Mouse (Mus musculus): ENCODE data around the gene Ank3. TPM values are rescaled to one million over a fixed set of nuclear protein-coding genes. Genes with fewer than 3 reads are reported as not detected.

The Ank3 gene
- total and polyA plus RNA-seq, 2 experiments from 2014 or later, result 60.1 to 239 TPM

DNA sequence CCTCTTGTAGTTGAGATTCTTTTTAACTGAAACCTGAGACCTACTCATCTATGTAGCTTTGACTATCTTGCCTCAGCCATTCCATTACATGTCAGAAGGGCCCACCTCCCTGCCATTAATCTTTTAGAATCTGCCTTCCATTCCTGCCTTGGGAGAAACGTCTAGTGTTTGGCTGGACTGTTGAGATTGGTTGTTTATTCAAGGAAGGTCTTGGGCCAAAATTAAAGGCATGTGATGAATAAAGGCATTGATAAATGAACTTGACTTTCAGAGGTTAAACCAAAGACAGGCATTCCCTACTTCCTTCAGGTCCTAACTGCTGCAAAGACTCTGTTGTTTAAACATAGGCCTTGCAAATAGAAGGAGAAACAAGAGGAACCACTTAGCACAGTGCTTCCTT lies 271.9 kb downstream of the Ank3 start:
- Histone ChIP-seq H3K9me3 (ENCODE audit: low read length) (no peaks in the 10 kb centered on the region), H3K27me3 (ENCODE audit: insufficient read depth, low read length) (no peaks in the 10 kb centered on the region), H3K4me2 (ENCODE audit: low read depth, low read length) (no peak overlapping the region), H3K4me3 (ENCODE audit: low read length) (no peak overlapping the region), H3K27ac (no peak overlapping the region), H3K4me1 (ENCODE audit: insufficient read depth, low read length) (no peaks in the 10 kb centered on the region), H3K36me3 (ENCODE audit: insufficient read depth, low read length) (no peaks in the 10 kb centered on the region), H3K9ac (replicated peaks; ENCODE audit: low read length) (no peak overlapping the region)
- WGBS, result 53% methylated on average over 1 of the region's 1 CpGs
- TF ChIP-seq CTCF (IDR thresholded peaks at IDR 0.05; ENCODE audit: low read depth), result no peak
- DNase-seq (ENCODE audit: low spot score), result no peak
- no peak for ATAC-seq

DNA sequence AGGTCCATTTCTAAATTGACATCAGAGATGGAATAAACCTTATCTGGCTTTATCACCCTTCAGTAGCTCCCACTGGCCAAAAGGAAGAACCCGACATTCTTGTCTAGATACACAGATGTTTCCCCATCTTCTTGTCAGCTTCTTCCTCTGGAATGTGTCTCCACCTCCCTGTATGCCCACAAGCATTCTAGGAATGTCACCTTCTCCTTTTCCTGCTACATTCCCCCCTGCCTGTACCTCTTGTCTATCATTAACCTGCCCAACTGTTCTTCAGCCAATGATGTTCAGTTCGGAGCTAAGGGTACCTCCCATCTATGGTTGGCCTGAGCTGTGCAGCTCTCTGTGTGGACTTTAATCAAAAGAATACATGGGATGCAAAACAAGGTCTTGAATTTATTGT lies 272.4 kb downstream of the Ank3 start:
- Histone ChIP-seq H3K4me1 (ENCODE audit: insufficient read depth, low read length) (no peaks in the 10 kb centered on the region), H3K9me3 (ENCODE audit: low read length) (no peaks in the 10 kb centered on the region), H3K27me3 (ENCODE audit: insufficient read depth, low read length) (no peaks in the 10 kb centered on the region), H3K9ac (replicated peaks; ENCODE audit: low read length) (no peak overlapping the region), H3K4me2 (ENCODE audit: low read depth, low read length) (no peak overlapping the region), H3K4me3 (ENCODE audit: low read length) (no peak overlapping the region), H3K27ac (no peak overlapping the region), H3K36me3 (ENCODE audit: insufficient read depth, low read length) (no peaks in the 10 kb centered on the region)
- 86% methylated on average over 2 of the region's 2 CpGs for WGBS
- no peak for DNase-seq (ENCODE audit: low spot score)
- ATAC-seq, result no peak
- no peak for TF ChIP-seq CTCF (IDR thresholded peaks at IDR 0.05; ENCODE audit: low read depth)

DNA sequence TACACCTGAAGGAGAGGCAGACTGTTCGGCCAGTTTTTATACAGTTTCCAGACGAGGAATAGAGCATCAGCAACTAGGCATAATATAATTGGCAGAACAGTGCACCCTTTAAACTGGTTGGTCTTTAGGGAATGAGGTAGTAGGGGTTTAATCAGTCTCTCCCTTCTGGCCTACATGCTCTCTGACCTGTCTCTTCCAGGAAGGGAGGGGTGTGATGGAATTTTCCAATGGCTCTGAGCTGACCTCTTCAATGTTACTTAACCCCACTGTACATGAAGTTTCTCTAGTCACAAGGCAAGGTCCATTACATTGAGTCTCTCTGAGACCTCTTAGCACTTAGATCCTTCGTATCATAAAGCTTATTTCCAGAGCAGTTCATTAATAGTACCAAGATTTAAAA lies 272.9 kb downstream of the Ank3 start:
- Histone ChIP-seq H3K27me3 (ENCODE audit: insufficient read depth, low read length) (no peaks in the 10 kb centered on the region), H3K9me3 (ENCODE audit: low read length) (no peaks in the 10 kb centered on the region), H3K9ac (replicated peaks; ENCODE audit: low read length) (no peak overlapping the region), H3K36me3 (ENCODE audit: insufficient read depth, low read length) (no peaks in the 10 kb centered on the region), H3K4me2 (ENCODE audit: low read depth, low read length) (no peak overlapping the region), H3K4me1 (ENCODE audit: insufficient read depth, low read length) (no peaks in the 10 kb centered on the region), H3K4me3 (ENCODE audit: low read length) (no peak overlapping the region), H3K27ac (no peak overlapping the region)
- WGBS, result 73% methylated on average over 3 of the region's 3 CpGs
- no peak for ATAC-seq
- no peak for TF ChIP-seq CTCF (IDR thresholded peaks at IDR 0.05; ENCODE audit: low read depth)
- DNase-seq (ENCODE audit: low spot score), result no peak

DNA sequence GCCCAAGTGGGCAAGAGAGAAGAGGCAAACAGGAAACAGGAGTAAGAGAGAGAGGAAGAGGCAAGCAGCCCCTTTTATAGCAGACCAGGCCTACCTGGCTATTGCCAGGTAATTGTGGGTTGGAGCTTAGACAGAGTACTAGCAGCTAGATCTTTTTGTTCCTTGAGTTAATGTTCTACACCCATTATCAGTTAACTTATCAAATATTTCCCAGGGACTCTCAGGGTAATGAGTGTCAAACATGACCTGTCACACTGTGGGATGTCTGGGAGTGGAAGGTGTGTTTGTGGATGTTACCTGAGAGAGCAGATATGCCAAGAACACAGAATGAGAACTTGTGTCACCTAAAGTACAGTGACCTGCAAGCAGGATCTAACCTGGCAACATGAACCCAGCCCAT lies 274.0 kb downstream of the Ank3 start:
- H3K4me1 ChIP-seq (ENCODE audit: insufficient read depth, low read length), result no peaks in the 10 kb centered on the region
- H3K4me3 ChIP-seq (ENCODE audit: low read length), result no peak overlapping the region
- H3K9ac ChIP-seq (replicated peaks; ENCODE audit: low read length), result no peak overlapping the region
- no peaks in the 10 kb centered on the region for H3K27me3 ChIP-seq (ENCODE audit: insufficient read depth, low read length)
- TF ChIP-seq CTCF (IDR thresholded peaks at IDR 0.05; ENCODE audit: low read depth), result no peak
- H3K27ac ChIP-seq, result no peak overlapping the region
- no peaks in the 10 kb centered on the region for H3K9me3 ChIP-seq (ENCODE audit: low read length)
- no peak overlapping the region for H3K4me2 ChIP-seq (ENCODE audit: low read depth, low read length)
- ATAC-seq (no peak), DNase-seq (ENCODE audit: low spot score) (no peak)
- no peaks in the 10 kb centered on the region for H3K36me3 ChIP-seq (ENCODE audit: insufficient read depth, low read length)

DNA sequence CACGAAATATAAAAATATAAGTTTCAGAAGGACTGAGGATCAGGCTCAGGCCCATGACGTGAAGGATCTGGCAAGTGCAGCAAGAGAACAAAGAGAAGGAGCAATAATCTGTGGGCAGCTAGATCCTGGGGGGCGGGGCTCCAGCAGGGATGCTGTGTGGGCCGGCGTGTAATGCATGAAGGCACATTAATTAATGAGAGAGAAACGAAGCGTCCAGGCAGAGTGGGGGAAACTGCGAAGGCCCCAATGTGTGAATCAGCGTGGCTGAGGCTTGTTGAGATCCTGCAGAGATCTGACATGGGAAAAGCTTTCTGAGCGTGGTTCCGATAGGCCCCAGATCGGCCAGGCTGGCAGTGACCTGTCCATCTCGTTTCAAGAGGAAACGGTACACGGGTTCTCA lies 279.7 kb downstream of the Ank3 start:
- WGBS, result 49% methylated on average over 15 of the region's 15 CpGs
- H3K4me1 ChIP-seq (ENCODE audit: insufficient read depth, low read length), result no peaks in the 10 kb centered on the region
- ATAC-seq, result peak; percentile 66
- no peak overlapping the region for H3K9ac ChIP-seq (replicated peaks; ENCODE audit: low read length)
- no peaks in the 10 kb centered on the region for H3K9me3 ChIP-seq (ENCODE audit: low read length)
- H3K27me3 ChIP-seq (ENCODE audit: insufficient read depth, low read length), result no peaks in the 10 kb centered on the region
- peak; percentile 50 for DNase-seq (ENCODE audit: low spot score)
- no peak overlapping the region for H3K4me2 ChIP-seq (ENCODE audit: low read depth, low read length)
- H3K27ac ChIP-seq, result no peak overlapping the region
- no peaks in the 10 kb centered on the region for H3K36me3 ChIP-seq (ENCODE audit: insufficient read depth, low read length)
- H3K4me3 ChIP-seq (ENCODE audit: low read length), result no peak overlapping the region
- TF ChIP-seq CTCF (IDR thresholded peaks at IDR 0.05; ENCODE audit: low read depth), result no peak

DNA sequence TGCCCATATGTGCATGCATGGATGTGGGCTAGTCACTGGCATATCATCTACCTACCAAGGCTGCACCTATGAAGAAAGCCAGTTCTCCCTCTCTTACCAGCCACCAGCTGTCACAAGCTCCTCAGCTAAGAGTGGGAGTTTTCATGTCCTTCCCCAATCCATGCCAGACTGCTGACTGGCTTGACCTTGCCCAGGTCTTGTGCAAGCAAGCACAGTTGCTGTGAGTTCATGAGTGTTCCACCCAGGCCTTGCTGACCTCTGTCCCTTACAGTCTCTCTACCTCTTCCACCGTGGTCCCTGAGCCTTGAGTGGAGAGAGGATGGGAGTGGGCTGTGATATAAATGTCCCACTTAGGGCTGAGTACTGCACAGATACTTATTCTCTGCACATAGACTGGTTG lies 287.8 kb downstream of the Ank3 start:
- 82% methylated on average over 1 of the region's 1 CpGs for WGBS
- no peak overlapping the region for H3K9ac ChIP-seq (replicated peaks; ENCODE audit: low read length)
- no peak for TF ChIP-seq CTCF (IDR thresholded peaks at IDR 0.05; ENCODE audit: low read depth)
- no peak overlapping the region for H3K27ac ChIP-seq
- H3K4me3 ChIP-seq (ENCODE audit: low read length), result no peak overlapping the region
- H3K4me1 ChIP-seq (ENCODE audit: insufficient read depth, low read length), result peaks cover 10% of the 10 kb centered on the region
- 0 out of 2 replicates have a peak, but pooled peaks cover 6% of the 10 kb centered on the region for H3K9me3 ChIP-seq (ENCODE audit: low read length)
- no peaks in the 10 kb centered on the region for H3K27me3 ChIP-seq (ENCODE audit: insufficient read depth, low read length)
- DNase-seq (ENCODE audit: low spot score) (no peak), ATAC-seq (no peak)
- no peak overlapping the region for H3K4me2 ChIP-seq (ENCODE audit: low read depth, low read length)
- H3K36me3 ChIP-seq (ENCODE audit: insufficient read depth, low read length), result no peaks in the 10 kb centered on the region

DNA sequence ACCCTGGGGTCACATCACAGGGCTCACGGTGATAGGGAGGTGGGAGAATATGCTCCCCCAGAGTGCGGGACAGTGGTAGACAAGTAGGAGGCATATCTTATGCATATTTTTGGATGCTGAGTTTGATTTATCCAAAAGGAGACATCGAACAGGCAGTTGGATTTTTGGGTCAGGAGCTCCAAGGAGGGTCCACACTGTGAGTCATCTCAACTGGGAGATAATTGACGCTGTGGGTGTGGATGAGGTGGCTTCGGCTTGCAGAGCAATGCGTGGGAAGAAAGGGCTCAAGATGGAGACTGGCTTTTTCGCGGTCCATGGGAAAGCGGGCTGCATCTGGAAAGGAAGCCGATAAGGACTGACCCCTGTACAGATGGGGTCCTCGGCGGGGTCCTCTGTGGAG lies 290.5 kb downstream of the Ank3 start:
- 0 out of 2 replicates have a peak, but pooled peaks cover 5% of the 10 kb centered on the region for H3K9me3 ChIP-seq (ENCODE audit: low read length)
- no peaks in the 10 kb centered on the region for H3K36me3 ChIP-seq (ENCODE audit: insufficient read depth, low read length)
- no peak for TF ChIP-seq CTCF (IDR thresholded peaks at IDR 0.05; ENCODE audit: low read depth)
- H3K4me2 ChIP-seq (ENCODE audit: low read depth, low read length), result no peak overlapping the region
- no peak for ATAC-seq
- peaks cover 10% of the 10 kb centered on the region for H3K4me1 ChIP-seq (ENCODE audit: insufficient read depth, low read length)
- no peak for DNase-seq (ENCODE audit: low spot score)
- WGBS, result 86% methylated on average over 12 of the region's 12 CpGs
- no peak overlapping the region for H3K9ac ChIP-seq (replicated peaks; ENCODE audit: low read length)
- H3K27me3 ChIP-seq (ENCODE audit: insufficient read depth, low read length), result no peaks in the 10 kb centered on the region
- H3K4me3 ChIP-seq (ENCODE audit: low read length), result no peak overlapping the region
- H3K27ac ChIP-seq, result no peak overlapping the region
